Mouse (Mus musculus): ENCODE results near the gene Cbl. TPM values are rescaled to one million over a fixed set of nuclear protein-coding genes. Genes with fewer than 3 reads are reported as not detected.
A peak's percentile ranks its signal among the peaks of the same experiment; 100 is the strongest.

The Cbl gene
- polyA plus RNA-seq, 1 experiment = 22.8 TPM

DNA sequence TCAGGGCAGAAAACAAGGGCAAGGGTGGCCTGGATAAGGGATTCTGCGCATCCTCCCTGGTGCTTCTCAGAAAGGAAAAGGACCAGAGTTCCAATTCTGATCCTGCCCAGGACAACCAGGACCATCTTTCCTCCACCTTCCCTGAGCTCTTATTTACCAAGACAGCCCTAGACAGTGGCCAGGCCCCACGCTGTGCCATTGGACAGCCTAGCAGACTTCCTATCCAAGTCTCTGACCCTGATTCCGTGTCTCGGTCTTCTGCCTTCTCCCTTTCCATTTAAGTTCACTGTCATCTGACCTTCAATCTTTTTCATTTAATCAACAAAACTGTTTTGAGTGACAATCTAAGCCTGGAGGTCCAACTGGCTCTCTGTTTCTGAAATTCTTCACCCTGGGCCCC, 127.3 kb downstream of the Cbl start:
- no peak overlapping the region for H3K4me3 ChIP-seq (ENCODE audit: insufficient read depth, low read length)
- H3K4me1 ChIP-seq (ENCODE audit: control insufficient read depth, insufficient read depth, low read length) = peaks cover 3% of the 10 kb centered on the region; the same call in 1 of the 2 replicates
- H3K27ac ChIP-seq (ENCODE audit: insufficient read depth, low read length) = no peak overlapping the region
- TF ChIP-seq CTCF (IDR thresholded peaks at IDR 0.05; ENCODE audit: extremely low read depth, insufficient read depth, low read length) (no peak), POLR2A (IDR thresholded peaks at IDR 0.05; ENCODE audit: extremely low read depth, insufficient read depth, low read length) (no peak)

DNA sequence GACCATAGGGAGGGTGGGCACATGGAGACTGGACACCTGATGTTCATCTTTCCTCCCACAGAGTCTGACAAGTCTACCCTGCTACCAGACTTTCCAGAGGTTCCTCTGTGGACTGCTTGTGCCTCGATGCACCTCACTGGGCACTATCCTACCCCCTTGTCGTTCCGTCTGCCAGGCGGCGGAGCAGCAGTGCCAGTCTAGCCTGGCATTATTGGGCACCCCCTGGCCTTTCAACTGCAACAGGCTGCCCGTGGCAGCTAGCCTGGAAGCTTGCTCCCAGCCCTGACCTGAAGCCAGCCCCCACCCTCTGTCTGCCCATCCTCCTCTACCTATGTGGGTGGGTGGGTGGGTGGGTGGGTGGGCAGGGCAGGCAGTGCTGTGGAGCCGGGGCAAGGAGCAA, 127.7 kb downstream of the Cbl start:
- H3K4me1 ChIP-seq (ENCODE audit: control insufficient read depth, insufficient read depth, low read length) = peaks cover 3% of the 10 kb centered on the region; the same call in 1 of the 2 replicates
- no peak for TF ChIP-seq POLR2A (IDR thresholded peaks at IDR 0.05; ENCODE audit: extremely low read depth, insufficient read depth, low read length)
- no peak for TF ChIP-seq CTCF (IDR thresholded peaks at IDR 0.05; ENCODE audit: extremely low read depth, insufficient read depth, low read length)
- H3K27ac ChIP-seq (ENCODE audit: insufficient read depth, low read length) = no peak overlapping the region
- no peak overlapping the region for H3K4me3 ChIP-seq (ENCODE audit: insufficient read depth, low read length)

DNA sequence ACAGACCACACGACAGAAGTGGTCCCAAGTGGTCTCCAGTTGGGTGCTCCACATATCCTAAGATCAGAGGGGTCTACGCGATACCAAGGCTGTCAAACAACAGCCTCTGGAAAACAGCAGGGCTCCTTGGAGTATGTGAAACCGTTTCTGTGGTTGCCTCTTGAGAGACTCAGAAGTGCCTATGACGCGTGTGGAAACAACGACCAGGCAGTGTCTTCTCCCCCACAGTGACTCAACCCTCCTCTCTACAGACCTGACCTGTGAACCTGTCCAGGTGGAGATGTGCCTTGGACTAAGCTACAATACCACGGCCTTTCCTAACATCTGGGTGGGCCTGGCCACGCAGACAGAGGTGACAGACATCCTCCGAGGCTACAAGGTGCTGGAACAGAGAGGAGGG, 128.1 kb downstream of the Cbl start:
- Histone ChIP-seq H3K4me1 (ENCODE audit: control insufficient read depth, insufficient read depth, low read length) (peaks cover 3% of the 10 kb centered on the region; the same call in 1 of the 2 replicates), H3K4me3 (ENCODE audit: insufficient read depth, low read length) (no peak overlapping the region), H3K27ac (ENCODE audit: insufficient read depth, low read length) (no peak overlapping the region)
- TF ChIP-seq CTCF (IDR thresholded peaks at IDR 0.05; ENCODE audit: extremely low read depth, insufficient read depth, low read length) = no peak

DNA sequence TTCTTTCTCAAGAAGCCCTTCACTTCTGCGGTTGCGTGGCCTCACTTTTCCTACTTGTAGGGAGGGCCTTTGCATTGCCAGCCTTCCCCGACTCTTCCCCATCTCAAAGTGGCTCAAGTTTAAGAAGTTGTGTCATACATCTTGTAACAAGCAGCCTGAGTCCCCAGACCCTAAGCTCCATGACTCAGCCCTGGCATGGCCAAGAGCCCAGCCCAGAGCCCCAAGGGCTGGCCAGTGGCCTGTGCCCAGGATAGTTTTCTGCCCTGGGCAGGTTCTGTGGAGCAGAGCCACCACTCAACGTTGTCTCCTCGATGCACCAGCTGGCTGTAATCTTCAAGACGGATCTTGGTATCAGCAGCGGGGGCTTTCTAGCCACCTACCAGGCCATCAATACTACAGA, 129.0 kb downstream of the Cbl start:
- H3K4me1 ChIP-seq (ENCODE audit: control insufficient read depth, insufficient read depth, low read length) = peaks cover 2% of the 10 kb centered on the region; the same call in 1 of the 2 replicates
- no peak overlapping the region for H3K4me3 ChIP-seq (ENCODE audit: insufficient read depth, low read length)
- H3K27ac ChIP-seq (ENCODE audit: insufficient read depth, low read length) = no peak overlapping the region
- TF ChIP-seq CTCF (IDR thresholded peaks at IDR 0.05; ENCODE audit: extremely low read depth, insufficient read depth, low read length) (no peak), POLR2A (IDR thresholded peaks at IDR 0.05; ENCODE audit: extremely low read depth, insufficient read depth, low read length) (no peak)

DNA sequence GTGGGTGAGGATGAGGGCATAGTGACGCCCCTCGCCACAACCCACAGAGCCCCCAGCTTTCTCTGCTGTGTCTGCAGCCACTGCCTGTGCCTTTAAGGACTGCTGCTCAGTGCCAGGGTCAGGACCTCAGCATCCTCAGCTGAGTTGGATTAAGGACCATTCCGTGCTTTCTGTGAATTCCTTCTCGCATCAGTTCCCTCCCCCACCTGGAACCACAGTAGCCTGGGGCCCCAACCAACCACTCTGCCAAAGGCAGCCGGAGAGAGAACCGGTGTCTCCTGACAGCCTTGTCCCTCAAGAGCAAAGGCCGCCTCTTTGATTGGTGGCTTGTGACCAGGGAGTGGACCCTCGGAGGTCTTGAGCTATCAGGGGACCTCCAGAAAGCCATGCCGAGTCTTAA, 132.4 kb downstream of the Cbl start, which contains the start of gene Mfrp:
Mfrp (plus strand) TSS at position 240 of the 400 bp plus-strand sequence.
- Histone ChIP-seq H3K27ac (ENCODE audit: insufficient read depth, low read length) (no peak within 1 kb of the TSS), H3K4me3 (ENCODE audit: insufficient read depth, low read length) (no peak within 1 kb of the TSS), H3K4me1 (ENCODE audit: control insufficient read depth, insufficient read depth, low read length) (peaks cover 2% of the 10 kb centered on the region; the same call in 1 of the 2 replicates)
- TF ChIP-seq CTCF (IDR thresholded peaks at IDR 0.05; ENCODE audit: extremely low read depth, insufficient read depth, low read length) = no peak
- no peak for TF ChIP-seq POLR2A (IDR thresholded peaks at IDR 0.05; ENCODE audit: extremely low read depth, insufficient read depth, low read length)

DNA sequence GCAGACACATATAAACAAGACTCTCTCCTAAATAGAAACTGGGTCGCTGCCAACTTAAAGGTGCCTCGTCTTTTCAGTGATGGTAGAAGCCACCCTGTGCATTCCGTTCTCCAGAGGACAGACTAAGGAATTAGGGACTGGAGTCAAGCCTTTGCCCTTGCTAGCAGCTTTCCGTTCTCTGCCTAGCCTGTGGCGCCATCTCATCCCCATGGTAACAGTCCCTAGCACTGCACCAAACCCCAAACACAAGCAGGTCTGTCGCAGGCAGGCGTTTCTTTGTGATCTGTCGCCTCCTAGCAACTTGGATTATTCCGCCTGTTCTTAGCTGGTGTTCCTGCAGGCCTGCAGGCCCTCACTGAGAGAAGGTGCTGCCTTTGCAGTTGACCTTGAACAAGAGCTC, 137.3 kb downstream of the Cbl start:
- Histone ChIP-seq H3K4me1 (ENCODE audit: control insufficient read depth, insufficient read depth, low read length) (peaks cover 2% of the 10 kb centered on the region; the same call in 1 of the 2 replicates), H3K27ac (ENCODE audit: insufficient read depth, low read length) (peak overlapping the region; percentile 47; the same call in 1 of the 2 replicates), H3K4me3 (ENCODE audit: insufficient read depth, low read length) (no peak overlapping the region)
- TF ChIP-seq POLR2A (IDR thresholded peaks at IDR 0.05; ENCODE audit: extremely low read depth, insufficient read depth, low read length) (0 out of 2 replicates have a peak, but pooled peaks have one; percentile 4), CTCF (IDR thresholded peaks at IDR 0.05; ENCODE audit: extremely low read depth, insufficient read depth, low read length) (no peak)

DNA sequence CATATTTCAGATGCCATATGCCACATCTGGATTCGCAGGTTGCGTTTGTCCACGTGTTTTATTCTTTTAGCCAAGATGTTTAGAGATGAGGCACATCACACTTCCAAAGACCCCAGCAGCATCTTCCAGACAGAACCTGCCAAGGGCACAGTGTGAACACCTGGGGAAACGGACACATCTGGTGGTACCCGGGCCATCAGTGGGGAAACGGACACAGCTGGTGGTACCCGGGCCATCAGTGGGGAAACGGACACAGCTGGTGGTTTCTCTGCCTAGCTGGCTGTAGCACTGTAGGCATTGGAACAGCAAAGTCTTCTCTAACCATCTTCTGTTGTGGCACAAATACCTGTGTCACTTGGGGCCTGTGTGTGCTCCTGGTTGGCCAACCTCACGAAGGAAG, 138.1 kb downstream of the Cbl start:
- H3K4me3 ChIP-seq (ENCODE audit: insufficient read depth, low read length) = no peak overlapping the region
- TF ChIP-seq CTCF (IDR thresholded peaks at IDR 0.05; ENCODE audit: extremely low read depth, insufficient read depth, low read length) (no peak), POLR2A (IDR thresholded peaks at IDR 0.05; ENCODE audit: extremely low read depth, insufficient read depth, low read length) (no peak)
- H3K4me1 ChIP-seq (ENCODE audit: control insufficient read depth, insufficient read depth, low read length) = peaks cover 2% of the 10 kb centered on the region; the same call in 1 of the 2 replicates
- no peak overlapping the region for H3K27ac ChIP-seq (ENCODE audit: insufficient read depth, low read length)

DNA sequence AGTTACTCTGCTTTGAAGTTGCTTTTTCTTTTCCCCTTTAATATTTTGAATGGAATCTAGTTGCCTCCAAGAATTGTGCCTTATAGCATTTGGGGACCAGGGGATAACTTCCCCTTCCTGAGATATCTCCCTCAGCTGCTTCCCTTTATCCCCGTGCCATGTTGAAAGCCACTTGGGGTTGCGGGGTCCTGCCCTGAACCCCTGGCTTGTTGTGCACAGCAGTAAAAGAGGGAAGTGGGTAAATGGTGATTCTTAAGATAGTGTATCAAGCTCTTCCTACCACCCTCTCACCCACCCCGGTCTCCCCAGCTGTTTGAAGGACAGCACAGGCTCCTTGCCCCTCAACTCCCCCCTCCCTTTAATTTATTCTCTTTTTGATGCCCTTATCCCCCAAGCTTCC, 139.1 kb downstream of the Cbl start:
- TF ChIP-seq CTCF (IDR thresholded peaks at IDR 0.05; ENCODE audit: extremely low read depth, insufficient read depth, low read length) = no peak
- no peak overlapping the region for H3K27ac ChIP-seq (ENCODE audit: insufficient read depth, low read length)

DNA sequence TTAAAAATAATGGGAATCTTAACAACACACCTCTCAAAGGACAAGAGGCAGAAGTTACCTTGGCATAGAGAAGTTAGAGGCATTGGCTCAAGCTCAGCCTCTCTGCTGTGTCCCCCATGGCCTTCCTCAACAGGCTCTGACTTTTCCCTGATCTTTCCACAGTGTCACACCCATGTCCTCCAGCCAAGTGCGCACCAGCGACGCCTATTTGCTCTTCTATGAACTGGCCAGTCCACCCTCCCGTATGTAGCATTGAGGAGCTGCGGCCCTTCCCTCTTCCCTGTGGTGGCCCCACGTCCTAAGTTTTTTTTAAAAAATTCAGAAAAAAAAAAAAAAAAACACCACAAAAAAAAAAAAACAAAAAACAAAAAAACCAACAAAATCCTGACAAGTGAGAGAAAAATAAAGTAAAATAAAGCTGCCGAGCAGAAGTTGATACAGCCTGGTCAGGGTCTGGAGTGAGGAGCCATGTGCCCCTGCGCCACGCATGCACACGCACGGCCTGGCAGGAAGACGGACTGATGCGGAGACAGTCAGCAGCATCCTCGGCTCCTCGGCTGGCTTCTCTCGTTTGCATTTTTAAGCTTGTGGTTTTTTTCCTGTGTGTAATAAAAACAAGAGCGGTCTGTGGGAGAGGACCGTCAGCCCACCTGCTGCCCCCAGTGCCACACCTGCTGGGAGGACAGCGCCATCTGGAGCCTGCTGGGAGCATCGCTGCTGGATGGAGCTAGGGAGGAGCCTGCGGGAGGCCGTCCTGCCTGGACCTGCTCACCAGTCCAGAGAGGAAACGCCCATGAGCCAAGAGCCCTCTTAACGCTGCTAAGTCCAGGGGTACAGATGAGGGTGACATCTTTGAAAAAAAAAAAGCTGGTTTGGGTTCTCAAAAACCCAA, 140.0 kb downstream of the Cbl start:
- H3K4me3 ChIP-seq (ENCODE audit: insufficient read depth, low read length) = no peak overlapping the region
- H3K4me1 ChIP-seq (ENCODE audit: control insufficient read depth, insufficient read depth, low read length) = peaks cover 3% of the 10 kb centered on the region; the same call in 1 of the 2 replicates
- H3K27ac ChIP-seq (ENCODE audit: insufficient read depth, low read length) = no peak overlapping the region
- peak; percentile 81 for TF ChIP-seq CTCF (IDR thresholded peaks at IDR 0.05; ENCODE audit: extremely low read depth, insufficient read depth, low read length)
- no peak for TF ChIP-seq POLR2A (IDR thresholded peaks at IDR 0.05; ENCODE audit: extremely low read depth, insufficient read depth, low read length)

More for the DNA sequence above, 139.1 kb downstream of the Cbl start:
- Histone ChIP-seq H3K4me1 (ENCODE audit: control insufficient read depth, insufficient read depth, low read length) (peaks cover 2% of the 10 kb centered on the region; the same call in 1 of the 2 replicates), H3K4me3 (ENCODE audit: insufficient read depth, low read length) (no peak overlapping the region)

Other genes with a start within 250 kb of the Cbl start
- 1,180 and 1,226 TPM in 2 replicates for gene Thy1, start 190.7 kb downstream of the Cbl start, polyA plus RNA-seq (2012; rRNA removed)
- gene Usp2, start 167.0 kb downstream of the Cbl start, polyA plus RNA-seq (2012; rRNA removed) = 50.1 and 50.9 TPM in 2 replicates
- gene Mfrp, start 132.3 kb downstream of the Cbl start, polyA plus RNA-seq (2012; rRNA removed) = 0.15 and 0.35 TPM in 2 replicates
- gene C1qtnf5, start 126.8 kb downstream of the Cbl start, polyA plus RNA-seq (2012; rRNA removed) = 24.7 and 30.5 TPM in 2 replicates
- gene Gm49380, start 120.5 kb downstream of the Cbl start, polyA plus RNA-seq (2012; rRNA removed) = 0.10 and 0.19 TPM in 2 replicates
- gene Rnf26, start 120.5 kb downstream of the Cbl start, polyA plus RNA-seq (2012; rRNA removed) = 29.5 and 30.3 TPM in 2 replicates
- 26.2 and 27.4 TPM in 2 replicates for gene Mcam, start 99.6 kb downstream of the Cbl start, polyA plus RNA-seq (2012; rRNA removed)
- gene Ccdc153, start 6.6 kb upstream of the Cbl start, polyA plus RNA-seq (2012; rRNA removed) = 1.8 and 4.9 TPM in 2 replicates
- gene Pdzd3, start 17.4 kb upstream of the Cbl start, polyA plus RNA-seq (2012; rRNA removed) = 0.40 and 0.71 TPM in 2 replicates
- 7.0 and 8.0 TPM in 2 replicates for gene Nlrx1, start 34.5 kb upstream of the Cbl start, polyA plus RNA-seq (2012; rRNA removed)
- 86.3 and 91.1 TPM in 2 replicates for gene Abcg4, start 54.6 kb upstream of the Cbl start, polyA plus RNA-seq (2012; rRNA removed)
- 27.6 and 33.6 TPM in 2 replicates for gene Hinfp, start 71.6 kb upstream of the Cbl start, polyA plus RNA-seq (2012; rRNA removed)
- 203 and 213 TPM in 2 replicates for gene C2cd2l, start 86.2 kb upstream of the Cbl start, polyA plus RNA-seq (2012; rRNA removed)
- 18.0 and 19.3 TPM in 2 replicates for gene Dpagt1, start 92.0 kb upstream of the Cbl start, polyA plus RNA-seq (2012; rRNA removed)
- gene H2afx, start 100.6 kb upstream of the Cbl start, polyA plus RNA-seq (2012; rRNA removed) = 64.8 and 68.3 TPM in 2 replicates
- gene Hmbs, start 110.2 kb upstream of the Cbl start, polyA plus RNA-seq (2012; rRNA removed) = 30.5 and 31.2 TPM in 2 replicates
- gene Vps11, start 127.6 kb upstream of the Cbl start, polyA plus RNA-seq (2012; rRNA removed) = 42.2 and 43.2 TPM in 2 replicates
- 55.4 and 56.7 TPM in 2 replicates for gene Hyou1, start 145.4 kb upstream of the Cbl start, polyA plus RNA-seq (2012; rRNA removed)
- 49.9 and 58.8 TPM in 2 replicates for gene Slc37a4, start 162.8 kb upstream of the Cbl start, polyA plus RNA-seq (2012; rRNA removed)
- gene Rps25, start 173.1 kb upstream of the Cbl start, polyA plus RNA-seq (2012; rRNA removed) = 559 and 574 TPM in 2 replicates
- gene Trappc4, start 173.6 kb upstream of the Cbl start, polyA plus RNA-seq (2012; rRNA removed) = 83.8 and 88.1 TPM in 2 replicates
- gene Ccdc84, start 184.5 kb upstream of the Cbl start, polyA plus RNA-seq (2012; rRNA removed) = 46.7 and 48.0 TPM in 2 replicates
- gene Foxr1, start 207.1 kb upstream of the Cbl start, polyA plus RNA-seq (2012; rRNA removed) = 0.04 TPM in 1 of 2 replicates, not detected in the other
- 0.11 TPM in 1 of 2 replicates, not detected in the other for gene Upk2, start 220.9 kb upstream of the Cbl start, polyA plus RNA-seq (2012; rRNA removed)
- gene Bcl9l, start 248.8 kb upstream of the Cbl start, polyA plus RNA-seq (2012; rRNA removed) = 13.8 and 14.6 TPM in 2 replicates

All from cortical plate, adult 2 months (tissue).